Mouse (Mus musculus) liver, adult 2 months (tissue): ENCODE data around the gene Dhcr24. TPM values are rescaled to one million over a fixed set of nuclear protein-coding genes. Genes with fewer than 3 reads are reported as not detected.

Experiments
- DNase-seq: peaks from one replicate; pipeline ENCODE4 v3.0.0-alpha.2; 2011; ENCODE audit warnings: low read depth, low spot score; ENCODE audit errors: extremely low read depth
- H3K27ac ChIP-seq: fragments of 200-500 bp; replicated peaks from 2 replicates; pipeline ENCODE4 v1.5.1; 2012; ENCODE audit warnings: low read depth, mild to moderate bottlenecking, control low read depth, inconsistent platforms, low read length; ENCODE audit not compliant: insufficient read depth
- H3K27me3 ChIP-seq: fragments of 200-500 bp; 2 replicates; pipeline ENCODE4 v1.6.1; 2012; ENCODE audit warnings: mild to moderate bottlenecking, moderate library complexity, low read length, inconsistent platforms; ENCODE audit not compliant: control insufficient read depth, insufficient read depth
- H3K36me3 ChIP-seq: fragments of 200-500 bp; 2 replicates; pipeline ENCODE4 v1.6.1; 2012; ENCODE audit warnings: low read length, inconsistent platforms; ENCODE audit not compliant: control insufficient read depth, insufficient read depth
- H3K4me1 ChIP-seq: fragments of 200-500 bp; 2 replicates; pipeline ENCODE4 v1.6.1; 2011; ENCODE audit warnings: low read length; ENCODE audit not compliant: control insufficient read depth, insufficient read depth
- H3K4me3 ChIP-seq: fragments of 200-500 bp; 2 replicates; pipeline ENCODE4 v1.5.1; 2011; ENCODE audit warnings: low read depth, mild to moderate bottlenecking, control low read depth, low read length, moderate library complexity; ENCODE audit not compliant: insufficient read depth
- H3K79me2 ChIP-seq: fragments of 200-500 bp; 2 replicates; pipeline ENCODE4 v1.6.1; 2012; ENCODE audit warnings: inconsistent platforms, mild to moderate bottlenecking, low read length, moderate library complexity; ENCODE audit not compliant: control insufficient read depth, insufficient read depth
- H3K9ac ChIP-seq: fragments of 200-500 bp; 2 replicates; pipeline ENCODE4 v1.6.1; 2012; ENCODE audit warnings: low read depth, mild to moderate bottlenecking, control low read depth, inconsistent platforms, low read length
- CTCF ChIP-seq: fragments of 200-500 bp; IDR thresholded peaks from 2 replicates; pipeline ENCODE4 v1.5.1; 2011; ENCODE audit warnings: low read depth, low read length, control low read depth
- POLR2A ChIP-seq: fragments of 200-500 bp; IDR thresholded peaks from 2 replicates; pipeline ENCODE4 v1.6.1; 2011; ENCODE audit warnings: low read length, control low read depth; ENCODE audit not compliant: insufficient read depth; ENCODE audit errors: extremely low read depth
- WGBS: fragments of 180-500 bp; shearing (Covaris S2); methylation state at CpG from one replicate; pipeline ENCODE4 v1.1.7; 2018; 5-methylcytosine and 5-hydroxymethylcytosine counted together
- polyA plus RNA-seq: library from polyadenylated mRNA; depleted of rRNA; stranded (reverse); fragments of >200 nt; gene quantifications from 2 replicates; pipeline ENCODE4 v1.2.3, GENCODE M21; 2012
- total RNA-seq: library from RNA; depleted of rRNA; stranded (reverse); fragments of >200 nt; gene quantifications from 2 replicates; pipeline ENCODE4 v1.2.3, GENCODE M21; 2014

Gene Dhcr24
- total and polyA plus RNA-seq, 2 experiments: 253 to 676 TPM

GRCm38 (mm10) chr4:106599415-106599814, 38.6 kb downstream of the Dhcr24 start:
- Histone ChIP-seq H3K9ac (no peak overlapping the region), H3K4me1 (peaks cover 4% of the 10 kb centered on the region; the same call in 1 of the 2 replicates), H3K27ac (no peak overlapping the region), H3K27me3 (no peaks in the 10 kb centered on the region), H3K36me3 (no peaks in the 10 kb centered on the region), H3K79me2 (no peaks in the 10 kb centered on the region), H3K4me3 (no peak overlapping the region)
- WGBS: 83% methylated on average over 1 of the region's 1 CpGs
- no peak for DNase-seq
- TF ChIP-seq POLR2A: no peak
- TF ChIP-seq CTCF: 0 out of 2 replicates have a peak, but pooled peaks have one; percentile 9

GRCm38 (mm10) chr4:106600770-106601169, 39.9 kb downstream of the Dhcr24 start:
- Histone ChIP-seq H3K27me3 (no peaks in the 10 kb centered on the region), H3K9ac (no peak overlapping the region), H3K27ac (peak overlapping the region; percentile 59), H3K36me3 (no peaks in the 10 kb centered on the region), H3K4me1 (peaks cover 4% of the 10 kb centered on the region; the same call in 1 of the 2 replicates), H3K79me2 (no peaks in the 10 kb centered on the region), H3K4me3 (no peak overlapping the region)
- DNase-seq: peak; percentile 88
- WGBS: 19% methylated on average over 4 of the region's 4 CpGs
- no peak for TF ChIP-seq POLR2A
- no peak for TF ChIP-seq CTCF

- DNase-seq: no peak
- no peaks in the 10 kb centered on the region for H3K79me2 ChIP-seq
- no peaks in the 10 kb centered on the region for H3K36me3 ChIP-seq
- H3K4me1 ChIP-seq: no peaks in the 10 kb centered on the region
- TF ChIP-seq POLR2A (no peak), CTCF (no peak)
- no peaks in the 10 kb centered on the region for H3K27me3 ChIP-seq
- H3K4me3 ChIP-seq: no peak overlapping the region
- H3K27ac ChIP-seq: no peak overlapping the region
- WGBS: 52% methylated on average over 18 of the region's 18 CpGs
- no peak overlapping the region for H3K9ac ChIP-seq
Measured at GRCm38 (mm10) chr4:106606639-106607554, 46.1 kb downstream of the Dhcr24 start.

DNA sequence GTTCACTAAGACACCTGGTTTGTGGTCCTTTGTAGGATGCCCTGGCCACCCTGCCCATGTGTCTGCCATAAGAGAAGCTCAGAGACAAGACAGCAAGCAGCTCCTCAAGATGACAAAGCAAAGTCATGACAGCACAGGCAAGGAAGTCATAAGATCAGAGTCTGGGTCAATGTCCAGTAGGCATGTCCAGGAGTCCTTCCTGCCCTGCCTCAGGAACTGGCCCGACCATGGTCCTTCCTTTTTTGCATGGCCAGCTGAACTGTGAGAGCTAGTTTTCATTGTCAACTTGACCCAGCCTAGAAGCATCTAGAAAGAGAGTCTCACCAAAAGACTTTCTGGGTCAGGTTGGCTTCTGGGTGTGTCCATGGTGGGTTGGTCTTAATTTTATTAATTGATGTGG, 47.1 kb downstream of the Dhcr24 start:
- no peak for DNase-seq
- Histone ChIP-seq H3K27me3 (no peaks in the 10 kb centered on the region), H3K9ac (no peak overlapping the region), H3K27ac (no peak overlapping the region), H3K4me1 (no peaks in the 10 kb centered on the region), H3K36me3 (no peaks in the 10 kb centered on the region), H3K4me3 (no peak overlapping the region), H3K79me2 (no peaks in the 10 kb centered on the region)
- WGBS: 68% methylated on average over 1 of the region's 1 CpGs
- TF ChIP-seq CTCF: no peak
- TF ChIP-seq POLR2A: no peak

- H3K27ac ChIP-seq: no peak overlapping the region
- no peak overlapping the region for H3K4me3 ChIP-seq
- no peaks in the 10 kb centered on the region for H3K36me3 ChIP-seq
- H3K4me1 ChIP-seq: no peaks in the 10 kb centered on the region
- H3K9ac ChIP-seq: no peak overlapping the region
- no peaks in the 10 kb centered on the region for H3K79me2 ChIP-seq
- no peak for TF ChIP-seq CTCF
- TF ChIP-seq POLR2A: no peak
- 83% methylated on average over 8 of the region's 8 CpGs for WGBS
- peaks cover 2% of the 10 kb centered on the region; the same call in 1 of the 2 replicates for H3K27me3 ChIP-seq
- DNase-seq: no peak
Measured at GRCm38 (mm10) chr4:106613105-106613504, 52.3 kb downstream of the Dhcr24 start.

- WGBS: 60% methylated on average over 3 of the region's 3 CpGs
- H3K4me3 ChIP-seq: no peak overlapping the region
Measured at GRCm38 (mm10) chr4:106613560-106613959, 52.7 kb downstream of the Dhcr24 start.

More at GRCm38 (mm10) chr4:106613560-106613959, 52.7 kb downstream of the Dhcr24 start:
- TF ChIP-seq CTCF (no peak), POLR2A (no peak)
- H3K4me1 ChIP-seq: no peaks in the 10 kb centered on the region
- no peaks in the 10 kb centered on the region for H3K36me3 ChIP-seq
- H3K27ac ChIP-seq: no peak overlapping the region
- peaks cover 2% of the 10 kb centered on the region; the same call in 1 of the 2 replicates for H3K27me3 ChIP-seq
- DNase-seq: no peak
- no peaks in the 10 kb centered on the region for H3K79me2 ChIP-seq
- no peak overlapping the region for H3K9ac ChIP-seq
